Mouse (Mus musculus): ENCODE results near the gene Becn1. TPM values are rescaled to one million over a fixed set of nuclear protein-coding genes. Genes with fewer than 3 reads are reported as not detected.

Gene Becn1
- total RNA-seq, 1 experiment from 2014 or later: 274 TPM

- no peak for ATAC-seq (replicated peaks; ENCODE audit: insufficient number of reproducible peaks, low FRiP score, low TSS enrichment, poor library complexity, severe bottlenecking)
Measured at GRCm38 (mm10) chr11:101252941-101253340, 49.1 kb downstream of the Becn1 start.

GRCm38 (mm10) chr11:101251031-101251430 lies 51.1 kb downstream of the Becn1 start:
- ATAC-seq (replicated peaks; ENCODE audit: insufficient number of reproducible peaks, low FRiP score, low TSS enrichment, poor library complexity, severe bottlenecking): no peak

GRCm38 (mm10) chr11:101248258-101248994 lies 53.7 kb downstream of the Becn1 start:
- ATAC-seq (replicated peaks; ENCODE audit: insufficient number of reproducible peaks, low FRiP score, low TSS enrichment, poor library complexity, severe bottlenecking): peak; percentile 55; the same call in 1 of the 2 replicates

GRCm38 (mm10) chr11:101247521-101248030 lies 54.5 kb downstream of the Becn1 start:
- no peak for ATAC-seq (replicated peaks; ENCODE audit: insufficient number of reproducible peaks, low FRiP score, low TSS enrichment, poor library complexity, severe bottlenecking)

GRCm38 (mm10) chr11:101246702-101247012 lies 55.4 kb downstream of the Becn1 start:
- no peak for ATAC-seq (replicated peaks; ENCODE audit: insufficient number of reproducible peaks, low FRiP score, low TSS enrichment, poor library complexity, severe bottlenecking)

GRCm38 (mm10) chr11:101245855-101246701 lies 56.0 kb downstream of the Becn1 start, which contains the start of gene Ramp2:
Gene Ramp2 (plus strand): TSS chr11:101246028.
- no peak for ATAC-seq (replicated peaks; ENCODE audit: insufficient number of reproducible peaks, low FRiP score, low TSS enrichment, poor library complexity, severe bottlenecking)

- no peak for ATAC-seq (replicated peaks; ENCODE audit: insufficient number of reproducible peaks, low FRiP score, low TSS enrichment, poor library complexity, severe bottlenecking)
Measured at GRCm38 (mm10) chr11:101245071-101245470, 57.0 kb downstream of the Becn1 start.

GRCm38 (mm10) chr11:101238071-101238647 lies 63.9 kb downstream of the Becn1 start:
- ATAC-seq (replicated peaks; ENCODE audit: insufficient number of reproducible peaks, low FRiP score, low TSS enrichment, poor library complexity, severe bottlenecking): no peak

- ATAC-seq (replicated peaks; ENCODE audit: insufficient number of reproducible peaks, low FRiP score, low TSS enrichment, poor library complexity, severe bottlenecking): no peak
Measured at GRCm38 (mm10) chr11:101236782-101237181, 65.3 kb downstream of the Becn1 start.

Other genes starting within 250 kb of the Becn1 start
- 5.6 to 14.8 TPM (median 9.9 TPM) in 3 replicates for gene Naglu, start 232.3 kb downstream of the Becn1 start, total RNA-seq (2017)
- gene Hsd17b1, start 223.9 kb downstream of the Becn1 start, total RNA-seq (2017): 0.68 TPM in 1 of 3 replicates, not detected in the others
- 11.4 to 16.6 TPM (median 16.1 TPM) in 3 replicates for gene Coasy, start 219.7 kb downstream of the Becn1 start, total RNA-seq (2017)
- 61.7 to 74.7 TPM (median 71.4 TPM) in 3 replicates for gene Mlx, start 215.0 kb downstream of the Becn1 start, total RNA-seq (2017)
- 5.0 to 6.2 TPM in 2 of 3 replicates, not detected in the other for gene Psmc3ip, start 206.8 kb downstream of the Becn1 start, total RNA-seq (2017)
- 57.9 to 79.4 TPM (median 63.0 TPM) in 3 replicates for gene Retreg3, start 182.4 kb downstream of the Becn1 start, total RNA-seq (2017)
- gene Tubg1, start 182.3 kb downstream of the Becn1 start, total RNA-seq (2017): 8.2 to 25.6 TPM (median 11.0 TPM) in 3 replicates
- gene Tubg2, start 146.4 kb downstream of the Becn1 start, total RNA-seq (2017): not detected in 3 replicates
- 0.21 to 0.95 TPM (median 0.68 TPM) in 3 replicates for gene Cntnap1, start 131.8 kb downstream of the Becn1 start, total RNA-seq (2017)
- gene Plekhh3, start 130.9 kb downstream of the Becn1 start, total RNA-seq (2017): 2.2 to 6.3 TPM (median 4.0 TPM) in 3 replicates
- gene Ccr10, start 126.8 kb downstream of the Becn1 start, total RNA-seq (2017): 0.38 TPM in 1 of 3 replicates, not detected in the others
- 30.2 to 66.9 TPM (median 42.6 TPM) in 3 replicates for gene Ezh1, start 75.8 kb downstream of the Becn1 start, total RNA-seq (2017)
- not detected in 3 replicates for gene Ramp2, start 56.3 kb downstream of the Becn1 start, total RNA-seq (2017)
- 42.7 to 62.9 TPM (median 53.8 TPM) in 3 replicates for gene Vps25, start 48.6 kb downstream of the Becn1 start, total RNA-seq (2017)
- 0.11 to 1.7 TPM (median 0.19 TPM) in 3 replicates for gene Wnk4, start 41.7 kb downstream of the Becn1 start, total RNA-seq (2017)
- gene Cntd1, start 23.3 kb downstream of the Becn1 start, total RNA-seq (2017): 1.8 to 3.2 TPM in 2 of 3 replicates, not detected in the other
- gene Coa3, start 23.2 kb downstream of the Becn1 start, total RNA-seq (2017): 18.8 to 43.1 TPM (median 26.8 TPM) in 3 replicates
- 51.0 to 74.7 TPM (median 73.3 TPM) in 3 replicates for gene Psme3, start 13.9 kb upstream of the Becn1 start, total RNA-seq (2017)
- 0.53 to 3.6 TPM (median 1.8 TPM) in 3 replicates for gene Aoc2, start 22.8 kb upstream of the Becn1 start, total RNA-seq (2017)
- gene Aoc3, start 28.3 kb upstream of the Becn1 start, total RNA-seq (2017): not detected in 3 replicates
- not detected in 3 replicates for gene G6pc, start 65.3 kb upstream of the Becn1 start, total RNA-seq (2017)
- 15.4 to 24.5 TPM (median 20.8 TPM) in 3 replicates for gene Aarsd1, start 115.3 kb upstream of the Becn1 start, total RNA-seq (2017)
- 5.1 TPM in 1 of 3 replicates, not detected in the others for gene Gm27029, start 122.5 kb upstream of the Becn1 start, total RNA-seq (2017)
- gene Rundc1, start 122.8 kb upstream of the Becn1 start, total RNA-seq (2017): 5.2 to 9.8 TPM (median 8.1 TPM) in 3 replicates
- gene Ptges3l, start 123.0 kb upstream of the Becn1 start, total RNA-seq (2017): 2.7 TPM in 1 of 3 replicates, not detected in the others
- 465 to 1,168 TPM (median 1,010 TPM) in 3 replicates for gene Rpl27, start 140.0 kb upstream of the Becn1 start, total RNA-seq (2017)
- 65.6 to 68.1 TPM (median 67.1 TPM) in 3 replicates for gene Ifi35, start 146.1 kb upstream of the Becn1 start, total RNA-seq (2017)
- not detected in 3 replicates for gene Rnd2, start 162.7 kb upstream of the Becn1 start, total RNA-seq (2017)
- gene Vat1, start 163.9 kb upstream of the Becn1 start, total RNA-seq (2017): 13.9 to 14.1 TPM (median 13.9 TPM) in 3 replicates
- 2.9 to 8.0 TPM (median 5.2 TPM) in 3 replicates for gene Brca1, start 249.7 kb upstream of the Becn1 start, total RNA-seq (2017)
- gene Nbr1, start 249.9 kb upstream of the Becn1 start, total RNA-seq (2017): 67.9 to 104 TPM (median 83.1 TPM) in 3 replicates